Mouse (Mus musculus) kidney, adult 11 months (tissue): Measurements from ENCODE around the gene Pik3cb.

Experiments used
- DNase-seq: peaks from one replicate; pipeline ENCODE4 v3.0.0; 2022

The Pik3cb gene

DNA sequence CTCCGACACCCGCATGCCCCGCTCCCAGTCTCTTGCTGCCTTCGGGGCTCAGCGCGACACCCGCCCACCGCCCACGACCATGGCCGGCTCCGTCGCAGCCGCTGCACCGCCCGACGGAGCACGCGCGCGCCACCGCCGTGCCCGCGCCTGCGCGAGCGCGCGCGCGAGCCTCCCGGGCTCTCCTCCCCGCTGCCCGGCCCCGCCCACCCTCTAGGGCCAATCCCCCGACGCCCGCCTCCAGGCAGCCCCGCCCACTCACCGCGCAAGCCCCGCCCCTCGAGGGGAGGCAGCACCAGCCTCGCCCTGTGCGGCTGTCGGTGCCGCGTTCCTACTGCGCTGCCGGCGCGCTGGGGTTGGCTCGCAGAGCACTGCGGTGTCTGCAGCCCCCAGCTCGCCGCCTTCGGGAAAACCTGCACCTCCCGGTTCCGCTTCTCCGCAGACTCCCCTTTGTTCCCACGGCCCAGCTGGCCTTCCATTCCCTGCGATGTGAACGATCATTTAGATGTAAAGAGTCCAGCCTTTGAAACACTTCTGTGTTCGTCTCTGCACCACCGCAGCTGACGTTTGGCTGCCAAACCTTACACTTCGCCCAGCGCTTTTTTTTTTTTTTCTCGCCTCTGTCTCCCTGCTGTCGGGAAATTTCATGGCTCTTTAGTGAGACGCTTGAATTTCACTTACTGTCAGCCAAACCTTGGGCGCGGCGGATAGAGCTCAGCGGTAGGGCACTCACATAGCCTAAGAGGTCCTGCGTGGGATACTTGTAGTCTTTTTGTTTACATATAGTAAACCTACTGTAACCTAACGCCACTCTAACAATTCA, at the start of gene Pik3cb:
Gene Pik3cb (minus strand): TSS at position 559 of the 820 bp plus-strand sequence.
- peak; percentile 90 for DNase-seq

DNA sequence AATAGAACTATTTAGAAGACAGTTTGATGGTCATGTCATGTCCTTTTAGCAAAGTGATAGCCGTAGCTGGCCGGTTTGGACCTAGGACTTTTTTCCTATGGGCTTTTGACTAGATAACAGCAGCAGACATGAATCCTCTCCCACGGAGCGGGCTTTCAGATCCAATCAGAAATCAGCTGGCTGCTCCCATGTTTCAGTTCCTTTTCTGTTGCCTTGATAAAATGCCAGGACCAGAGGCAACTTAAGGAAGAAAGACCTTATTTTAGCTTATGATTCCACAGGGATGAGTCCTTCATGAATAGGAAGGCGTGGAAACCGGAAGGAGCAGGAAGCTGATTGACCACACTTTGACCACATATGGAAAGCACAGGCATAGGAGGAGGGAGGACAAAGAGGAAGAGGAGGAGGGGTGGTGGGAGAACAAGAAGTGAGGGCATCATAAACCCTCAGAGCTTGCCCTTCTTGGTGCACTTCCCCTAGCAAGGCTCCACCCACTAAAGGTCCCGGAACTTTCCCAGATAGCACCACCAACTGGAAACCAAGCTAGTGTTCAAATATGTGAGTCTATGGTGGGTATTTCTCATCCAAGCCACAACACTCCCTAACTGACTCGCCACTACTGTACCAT, 42.7 kb upstream of the Pik3cb start:
- no peak for DNase-seq

- no peak for DNase-seq
Observed at GRCm38 (mm10) chr9:99182121-99182520, 41.7 kb upstream of the Pik3cb start.

DNA sequence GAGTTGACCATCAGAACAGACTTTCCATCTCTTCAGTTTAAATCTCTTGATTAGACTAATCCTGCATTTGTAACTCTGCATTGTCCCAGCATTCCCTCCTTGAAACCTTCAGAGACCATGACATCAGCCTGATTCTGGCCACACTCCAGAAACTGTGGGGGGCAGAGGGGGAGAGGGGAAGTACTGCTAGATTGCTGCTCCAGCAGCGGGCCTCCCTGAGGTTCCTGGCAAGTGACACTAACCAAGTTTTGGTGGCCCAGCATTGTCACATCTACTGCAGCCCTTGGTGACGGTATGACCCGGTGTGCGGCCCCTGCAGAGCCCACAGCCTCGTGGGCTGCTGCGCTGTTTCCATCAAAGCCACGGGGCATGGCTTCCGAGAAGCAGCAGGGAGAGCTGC, 39.9 kb upstream of the Pik3cb start:
- no peak for DNase-seq

- DNase-seq: no peak
Observed at GRCm38 (mm10) chr9:99178736-99179135, 38.3 kb upstream of the Pik3cb start.

DNA sequence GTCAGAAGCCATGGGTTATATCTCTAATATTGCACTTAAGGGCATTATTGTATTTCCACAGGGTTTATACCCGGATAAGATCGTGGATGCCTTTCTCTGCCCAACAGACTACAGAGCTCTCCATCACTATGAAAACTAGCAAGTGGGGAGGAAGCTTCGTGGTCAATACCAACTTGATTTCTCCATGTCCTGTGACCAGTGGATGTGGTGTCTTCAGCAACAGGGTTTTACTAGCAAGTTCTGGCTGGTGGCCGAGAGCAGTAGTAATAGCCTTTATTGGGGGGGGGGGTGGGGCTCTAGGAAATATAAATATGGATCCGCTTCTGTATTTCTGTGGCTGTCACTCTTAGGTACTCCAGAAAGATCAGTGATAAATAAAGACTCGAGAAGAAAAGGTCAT, 35.4 kb upstream of the Pik3cb start:
- no peak for DNase-seq

GRCm38 (mm10) chr9:99172811-99173210, 32.4 kb upstream of the Pik3cb start:
- no peak for DNase-seq

- no peak for DNase-seq
Observed at GRCm38 (mm10) chr9:99171186-99171585, 30.8 kb upstream of the Pik3cb start.

GRCm38 (mm10) chr9:99169029-99169428, 28.6 kb upstream of the Pik3cb start:
- DNase-seq: no peak

DNA sequence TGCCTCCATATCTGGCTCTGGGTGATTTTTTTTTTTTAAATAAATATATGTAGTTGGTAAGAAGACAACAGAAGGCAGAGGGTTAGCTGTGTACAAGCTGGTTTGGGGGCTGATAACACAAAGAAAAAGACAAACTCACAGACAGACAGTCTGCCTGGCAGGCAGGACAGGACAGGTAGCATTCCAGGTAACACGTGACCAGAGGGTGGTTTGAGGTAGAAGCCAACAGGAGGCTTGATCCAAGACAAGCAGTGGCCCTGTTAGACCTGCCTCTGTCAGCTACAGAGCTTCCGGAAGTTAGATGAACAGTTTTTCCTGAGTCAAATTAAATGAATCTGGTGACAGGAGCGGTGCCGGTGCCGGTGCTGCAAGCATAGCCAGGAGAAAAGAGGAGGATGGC, 26.5 kb upstream of the Pik3cb start:
- DNase-seq: no peak

DNA sequence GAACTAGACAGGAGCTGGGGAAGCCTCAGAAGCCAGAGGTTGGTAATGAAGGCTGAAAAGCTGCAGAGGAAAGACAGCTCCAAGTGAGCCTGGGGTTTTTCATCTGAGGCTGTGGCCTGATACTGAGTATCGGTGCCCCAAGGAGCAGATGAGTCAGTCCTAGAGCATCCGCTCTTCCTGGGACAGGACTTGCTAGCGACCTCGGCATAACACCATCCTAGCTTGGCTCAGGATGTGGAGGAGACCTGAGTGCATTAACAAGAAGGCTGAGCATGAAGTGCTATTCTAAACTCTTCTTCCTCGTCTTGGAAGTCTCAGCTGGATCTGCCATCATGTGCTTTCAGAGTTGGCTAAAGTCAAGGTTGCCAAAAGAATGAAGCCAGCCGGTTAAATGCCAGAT, 25.5 kb upstream of the Pik3cb start:
- no peak for DNase-seq

DNA sequence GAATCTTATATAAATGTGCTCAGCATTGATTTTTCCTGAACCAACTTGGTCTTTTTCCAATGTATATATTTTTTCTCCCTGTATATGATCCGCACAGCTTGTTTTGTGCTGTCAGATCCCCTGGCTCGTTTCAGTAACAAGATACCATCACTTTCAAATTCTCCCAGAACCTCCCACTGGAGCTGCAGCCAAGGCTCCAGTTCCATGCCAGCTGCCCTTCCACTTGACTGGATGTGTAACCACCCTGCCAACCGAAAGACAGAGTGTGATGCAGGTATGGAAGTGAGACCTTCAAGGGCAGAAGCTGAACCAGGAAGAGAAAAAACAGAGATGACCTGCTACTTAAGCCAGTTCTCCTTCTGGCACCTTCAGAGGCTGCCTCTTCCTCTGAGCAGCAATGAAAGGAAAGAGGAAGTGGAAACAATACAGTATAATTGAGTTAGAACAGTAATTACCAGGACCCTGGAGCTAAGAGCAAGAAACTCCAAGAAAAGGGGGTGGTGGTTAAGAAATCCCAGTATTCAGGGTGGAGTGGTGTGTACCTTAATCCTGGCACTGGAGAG, 24.3 kb upstream of the Pik3cb start:
- peak; percentile 6 for DNase-seq

DNA sequence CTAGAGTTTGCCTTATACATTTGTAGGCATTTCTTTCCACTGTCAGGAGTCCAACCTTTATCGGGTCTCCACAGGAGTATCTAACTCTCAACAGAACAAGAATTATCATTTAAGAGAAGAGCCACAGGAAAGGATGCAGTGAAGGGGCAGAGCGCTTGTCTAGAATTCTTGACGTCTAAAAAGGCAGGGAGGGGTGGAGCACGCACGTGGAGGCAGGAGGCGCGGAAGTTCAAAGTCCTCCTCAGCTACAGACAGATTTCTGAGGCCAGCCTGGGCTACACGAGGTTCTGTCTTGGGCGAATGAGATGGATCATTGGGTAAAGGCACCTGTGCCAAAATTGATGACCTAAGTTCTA, 23.7 kb upstream of the Pik3cb start:
- DNase-seq: no peak

DNA sequence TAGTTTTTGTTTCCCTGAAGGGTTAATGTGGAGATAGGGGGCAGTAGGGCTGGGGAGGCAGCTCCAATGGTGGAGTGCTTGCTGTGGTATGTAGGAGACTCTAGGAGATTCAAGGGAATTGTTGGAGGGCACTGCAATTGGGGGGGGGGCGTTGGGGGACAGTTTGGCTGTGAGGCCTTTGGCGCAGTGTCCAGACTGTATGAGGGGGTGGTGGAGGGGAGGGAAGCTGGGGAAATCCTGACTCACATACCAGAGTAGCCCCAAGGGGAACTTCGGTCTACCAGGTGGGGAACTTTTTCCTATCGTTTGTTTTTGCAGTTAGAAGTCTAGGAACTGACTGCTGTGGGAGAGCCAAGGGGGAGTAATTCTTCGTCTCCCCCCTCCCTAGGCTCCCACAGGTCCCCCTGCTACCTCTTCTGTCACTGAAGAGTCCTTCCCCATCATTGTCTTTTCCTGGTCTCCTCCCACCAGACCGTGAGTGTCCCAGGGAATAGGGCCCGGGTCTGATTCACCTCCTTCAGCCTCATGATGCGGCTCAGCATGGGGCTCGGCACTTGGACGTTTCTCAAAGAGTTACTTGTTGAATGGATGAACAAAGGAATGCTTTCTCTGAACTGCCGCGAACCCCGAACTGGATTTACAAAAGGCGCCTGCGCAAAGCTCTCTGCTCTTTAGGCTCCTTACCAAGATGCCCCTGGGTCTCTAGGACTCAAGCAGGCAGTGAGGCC, 23.2 kb upstream of the Pik3cb start:
- no peak for DNase-seq

DNA sequence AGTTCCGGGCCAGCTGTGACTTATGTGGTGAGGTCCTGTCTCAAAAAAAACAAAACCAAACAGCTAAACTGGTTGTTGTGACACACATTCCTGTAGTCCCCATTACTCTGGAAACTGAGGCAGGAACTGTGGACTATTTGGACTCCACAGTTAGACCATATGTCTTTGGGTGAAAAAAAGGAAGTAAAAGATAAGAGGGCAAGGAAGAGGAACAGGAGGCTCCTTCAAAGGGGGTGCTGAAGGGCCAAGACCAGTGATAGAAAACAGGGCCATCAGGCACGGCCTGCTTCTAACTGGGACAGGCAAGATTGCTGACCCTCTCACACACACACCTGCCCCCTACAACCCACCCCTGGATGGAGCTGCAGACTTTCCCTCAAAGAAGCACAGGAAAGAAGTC, 22.4 kb upstream of the Pik3cb start:
- DNase-seq: no peak

GRCm38 (mm10) chr9:99160780-99161179, 20.4 kb upstream of the Pik3cb start:
- no peak for DNase-seq

- no peak for DNase-seq
Observed at GRCm38 (mm10) chr9:99159932-99160331, 19.5 kb upstream of the Pik3cb start.

GRCm38 (mm10) chr9:99158708-99159107, 18.3 kb upstream of the Pik3cb start:
- DNase-seq: no peak

DNA sequence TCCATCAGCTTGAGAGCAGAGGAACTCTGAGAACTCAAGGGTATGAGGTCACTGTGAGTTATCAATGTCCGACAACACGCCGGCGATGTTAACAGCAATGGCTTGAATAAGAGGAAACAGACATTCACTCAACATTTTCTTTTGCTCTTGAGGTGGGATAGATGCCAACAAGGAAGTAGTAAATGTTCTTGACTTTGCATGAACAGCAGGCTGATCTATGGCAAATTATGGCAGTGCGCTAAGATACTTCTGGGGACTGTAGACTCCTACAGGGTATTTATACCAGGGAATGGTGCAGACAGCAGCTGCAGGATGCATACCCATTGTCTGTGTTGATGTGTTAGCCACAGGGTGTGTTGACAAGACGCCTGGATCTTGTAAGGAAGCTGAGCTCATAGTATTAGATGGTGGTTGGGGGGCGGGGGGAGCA, 17.8 kb upstream of the Pik3cb start:
- no peak for DNase-seq

DNA sequence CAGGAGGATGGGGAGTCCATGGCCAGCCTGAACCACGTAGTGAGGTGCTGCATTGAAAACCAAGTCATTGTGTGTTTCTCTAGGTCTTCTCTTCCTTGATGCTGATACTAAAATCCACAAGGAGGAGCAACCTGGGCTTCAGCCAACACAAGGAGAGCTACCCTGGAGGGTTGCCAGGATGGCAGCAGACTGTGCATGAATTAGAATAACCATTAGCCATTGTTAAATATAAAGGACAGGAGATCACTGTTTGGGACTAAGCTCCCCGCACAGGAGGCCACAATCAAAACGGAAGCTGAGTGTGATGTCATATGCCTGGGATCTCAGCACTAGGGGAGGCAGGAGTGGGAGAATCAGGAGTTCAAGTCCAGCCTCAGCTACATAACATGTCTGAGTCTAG, 13.2 kb upstream of the Pik3cb start:
- peak; percentile 51 for DNase-seq

GRCm38 (mm10) chr9:99152699-99153490, 12.5 kb upstream of the Pik3cb start:
- no peak for DNase-seq

DNA sequence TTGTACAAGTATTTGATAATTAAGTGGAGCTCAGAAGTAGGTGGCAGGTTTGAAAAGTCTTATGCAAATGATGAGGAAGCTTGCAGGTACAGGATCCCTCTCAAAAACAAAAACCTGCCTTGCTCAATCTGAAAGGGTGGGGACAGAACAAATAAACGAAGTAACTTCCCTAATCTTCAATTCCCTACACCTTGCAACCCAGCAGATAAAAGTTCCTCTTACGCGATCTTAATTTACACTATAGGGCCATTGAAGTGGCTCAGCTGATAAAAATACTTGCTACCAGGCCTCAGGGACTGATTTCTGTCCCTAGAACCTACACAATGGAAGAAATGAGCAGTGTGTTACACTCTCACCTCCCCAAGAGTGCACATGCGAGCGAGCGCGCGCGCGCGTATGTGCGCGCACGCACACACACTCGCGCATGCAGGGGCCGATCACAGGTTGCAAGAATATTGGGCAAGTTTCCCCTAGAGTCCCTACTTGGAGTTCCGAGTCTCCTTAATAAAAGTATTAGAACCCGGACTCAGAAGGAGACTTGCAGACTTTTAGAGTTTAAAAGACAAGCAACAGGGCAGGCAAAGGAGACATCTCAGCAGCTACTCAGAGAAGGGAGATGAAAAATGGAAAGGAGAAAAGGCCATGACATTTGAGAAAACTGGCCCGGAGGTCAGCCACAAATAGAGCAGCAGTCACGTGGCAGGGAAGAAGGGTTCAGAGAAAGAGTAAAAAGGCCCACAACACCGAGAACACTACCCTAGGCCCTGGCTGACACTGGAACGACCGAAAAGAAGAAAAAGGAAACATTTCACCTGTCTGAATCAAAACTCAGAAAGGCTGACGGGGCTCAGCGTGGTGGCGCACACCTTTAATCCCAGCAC, 6.7 kb upstream of the Pik3cb start:
- no peak for DNase-seq
